Mouse (Mus musculus) G1E-ER4 (cell line): ENCODE results near the gene Itpk1. TPM values are rescaled to one million over a fixed set of nuclear protein-coding genes. Genes with fewer than 3 reads are reported as not detected.

ENCODE experiments used
- GATA1 ChIP-seq: IDR thresholded peaks from one replicate; pipeline ENCODE4 v1.8.0; 2012; ENCODE audit warnings: low read length, inconsistent platforms
- polyA plus RNA-seq: library from polyadenylated mRNA; stranded (reverse); fragments of >175 nt; gene quantifications from 2 replicates; pipeline ENCODE4 v1.2.3, GENCODE M21; 2012

Itpk1 gene
- polyA plus RNA-seq, 1 experiment = 3.1 TPM

GRCm38 (mm10) chr12:102703111-102703412, 1.7 kb downstream of the Itpk1 start:
- no peak for TF ChIP-seq GATA1

GRCm38 (mm10) chr12:102702356-102703110, 2.2 kb downstream of the Itpk1 start:
- TF ChIP-seq GATA1 = no peak

GRCm38 (mm10) chr12:102701691-102702207, 3.0 kb downstream of the Itpk1 start:
- TF ChIP-seq GATA1 = no peak

- no peak for TF ChIP-seq GATA1
Observed at GRCm38 (mm10) chr12:102700453-102700852, 4.3 kb downstream of the Itpk1 start.

GRCm38 (mm10) chr12:102699156-102699555, 5.6 kb downstream of the Itpk1 start:
- no peak for TF ChIP-seq GATA1

- no peak for TF ChIP-seq GATA1
Observed at GRCm38 (mm10) chr12:102698089-102698684, 6.5 kb downstream of the Itpk1 start.

- no peak for TF ChIP-seq GATA1
Observed at GRCm38 (mm10) chr12:102697381-102697780, 7.3 kb downstream of the Itpk1 start.

- no peak for TF ChIP-seq GATA1
Observed at GRCm38 (mm10) chr12:102696635-102697354, 7.9 kb downstream of the Itpk1 start.

- no peak for TF ChIP-seq GATA1
Observed at GRCm38 (mm10) chr12:102695369-102696239, 9.1 kb downstream of the Itpk1 start.

- TF ChIP-seq GATA1 = no peak
Observed at GRCm38 (mm10) chr12:102691761-102692160, 13.0 kb downstream of the Itpk1 start.

GRCm38 (mm10) chr12:102691180-102691579, 13.6 kb downstream of the Itpk1 start:
- TF ChIP-seq GATA1 = no peak

GRCm38 (mm10) chr12:102689773-102690563, 14.8 kb downstream of the Itpk1 start:
- no peak for TF ChIP-seq GATA1

- TF ChIP-seq GATA1 = no peak
Observed at GRCm38 (mm10) chr12:102686321-102686720, 18.4 kb downstream of the Itpk1 start.

- TF ChIP-seq GATA1 = no peak
Observed at GRCm38 (mm10) chr12:102685523-102685931, 19.2 kb downstream of the Itpk1 start.
